Mouse (Mus musculus): ENCODE data around the gene Car10. TPM values are rescaled to one million over a fixed set of nuclear protein-coding genes. Genes with fewer than 3 reads are reported as not detected.
A peak's percentile ranks its signal among the peaks of the same experiment; 100 is the strongest.

Gene Car10
- polyA plus RNA-seq, 1 experiment from 2014 or later, result 0.08 TPM

GRCm38 (mm10) chr11:93431482-93431881 lies 333.7 kb downstream of the Car10 start:
- Histone ChIP-seq H3K9ac (no peak overlapping the region), H3K4me3 (replicated peaks) (no peak overlapping the region), H3K4me1 (no peaks in the 10 kb centered on the region), H3K4me2 (no peak overlapping the region), H3K9me3 (replicated peaks) (no peaks in the 10 kb centered on the region), H3K27ac (no peak overlapping the region), H3K36me3 (no peaks in the 10 kb centered on the region), H3K27me3 (no peaks in the 10 kb centered on the region)
- 75% methylated on average over 5 of the region's 5 CpGs for WGBS
- ATAC-seq (replicated peaks; ENCODE audit: low FRiP score), result no peak

GRCm38 (mm10) chr11:93434997-93435915 lies 337.4 kb downstream of the Car10 start:
- Histone ChIP-seq H3K4me2 (no peak overlapping the region), H3K36me3 (no peaks in the 10 kb centered on the region), H3K27me3 (no peaks in the 10 kb centered on the region), H3K27ac (no peak overlapping the region), H3K9ac (no peak overlapping the region), H3K9me3 (replicated peaks) (no peaks in the 10 kb centered on the region), H3K4me1 (no peaks in the 10 kb centered on the region), H3K4me3 (replicated peaks) (no peak overlapping the region)
- ATAC-seq (replicated peaks; ENCODE audit: low FRiP score), result no peak
- 66% methylated on average over 4 of the region's 4 CpGs for WGBS

- H3K9me3 ChIP-seq (replicated peaks), result no peaks in the 10 kb centered on the region
Observed at GRCm38 (mm10) chr11:93436892-93437291, 339.1 kb downstream of the Car10 start.

GRCm38 (mm10) chr11:93440466-93440865 lies 342.6 kb downstream of the Car10 start:
- no peak overlapping the region for H3K4me3 ChIP-seq (replicated peaks)
- no peak overlapping the region for H3K27ac ChIP-seq
- no peaks in the 10 kb centered on the region for H3K4me1 ChIP-seq
- no peaks in the 10 kb centered on the region for H3K27me3 ChIP-seq
- H3K9me3 ChIP-seq (replicated peaks), result no peaks in the 10 kb centered on the region
- WGBS, result 76% methylated on average over 1 of the region's 1 CpGs
- no peaks in the 10 kb centered on the region for H3K36me3 ChIP-seq
- no peak for ATAC-seq (replicated peaks; ENCODE audit: low FRiP score)
- no peak overlapping the region for H3K9ac ChIP-seq
- no peak overlapping the region for H3K4me2 ChIP-seq

More at GRCm38 (mm10) chr11:93436892-93437291, 339.1 kb downstream of the Car10 start:
- H3K4me2 ChIP-seq, result no peak overlapping the region
- H3K36me3 ChIP-seq, result no peaks in the 10 kb centered on the region
- 56% methylated on average over 2 of the region's 2 CpGs for WGBS
- no peak overlapping the region for H3K9ac ChIP-seq
- H3K4me3 ChIP-seq (replicated peaks), result no peak overlapping the region
- no peaks in the 10 kb centered on the region for H3K4me1 ChIP-seq
- no peaks in the 10 kb centered on the region for H3K27me3 ChIP-seq
- no peak for ATAC-seq (replicated peaks; ENCODE audit: low FRiP score)
- H3K27ac ChIP-seq, result no peak overlapping the region

GRCm38 (mm10) chr11:93443777-93444176 lies 345.9 kb downstream of the Car10 start:
- Histone ChIP-seq H3K27me3 (no peaks in the 10 kb centered on the region), H3K4me1 (no peaks in the 10 kb centered on the region), H3K9ac (no peak overlapping the region), H3K9me3 (replicated peaks) (no peaks in the 10 kb centered on the region), H3K36me3 (no peaks in the 10 kb centered on the region), H3K4me2 (no peak overlapping the region), H3K27ac (no peak overlapping the region), H3K4me3 (replicated peaks) (no peak overlapping the region)
- WGBS, result 89% methylated on average over 2 of the region's 2 CpGs
- ATAC-seq (replicated peaks; ENCODE audit: low FRiP score), result no peak

- H3K27me3 ChIP-seq, result no peaks in the 10 kb centered on the region
- H3K4me2 ChIP-seq, result no peak overlapping the region
- no peak overlapping the region for H3K4me3 ChIP-seq (replicated peaks)
- H3K4me1 ChIP-seq, result no peaks in the 10 kb centered on the region
- H3K36me3 ChIP-seq, result no peaks in the 10 kb centered on the region
- no peak overlapping the region for H3K27ac ChIP-seq
- H3K9me3 ChIP-seq (replicated peaks), result no peaks in the 10 kb centered on the region
- H3K9ac ChIP-seq, result no peak overlapping the region
- WGBS, result 85% methylated on average over 8 of the region's 8 CpGs
- no peak for ATAC-seq (replicated peaks; ENCODE audit: low FRiP score)
Observed at GRCm38 (mm10) chr11:93444741-93445140, 346.9 kb downstream of the Car10 start.

- H3K9ac ChIP-seq, result no peak overlapping the region
- H3K4me1 ChIP-seq, result no peaks in the 10 kb centered on the region; the same call in 1 of the 2 replicates
- H3K27me3 ChIP-seq, result no peaks in the 10 kb centered on the region
- WGBS, result 64% methylated on average over 3 of the region's 3 CpGs
- no peak overlapping the region for H3K4me3 ChIP-seq (replicated peaks)
- H3K9me3 ChIP-seq (replicated peaks), result no peaks in the 10 kb centered on the region
- H3K27ac ChIP-seq, result no peak overlapping the region
- no peak for ATAC-seq (replicated peaks; ENCODE audit: low FRiP score)
- no peak overlapping the region for H3K4me2 ChIP-seq
- no peaks in the 10 kb centered on the region for H3K36me3 ChIP-seq
Observed at GRCm38 (mm10) chr11:93447566-93447965, 349.7 kb downstream of the Car10 start.

GRCm38 (mm10) chr11:93448290-93449256 lies 350.7 kb downstream of the Car10 start:
- ATAC-seq (replicated peaks; ENCODE audit: low FRiP score), result no peak

GRCm38 (mm10) chr11:93450535-93450934 lies 352.7 kb downstream of the Car10 start:
- Histone ChIP-seq H3K4me2 (no peak overlapping the region), H3K9ac (no peak overlapping the region)
- ATAC-seq (replicated peaks; ENCODE audit: low FRiP score), result peak; percentile 90

More at GRCm38 (mm10) chr11:93448290-93449256, 350.7 kb downstream of the Car10 start:
- no peaks in the 10 kb centered on the region for H3K27me3 ChIP-seq
- no peaks in the 10 kb centered on the region; the same call in 1 of the 2 replicates for H3K4me1 ChIP-seq
- no peaks in the 10 kb centered on the region for H3K9me3 ChIP-seq (replicated peaks)
- H3K36me3 ChIP-seq, result no peaks in the 10 kb centered on the region
- H3K27ac ChIP-seq, result no peak overlapping the region
- 82% methylated on average over 12 of the region's 12 CpGs for WGBS
- H3K4me2 ChIP-seq, result no peak overlapping the region
- H3K4me3 ChIP-seq (replicated peaks), result no peak overlapping the region
- no peak overlapping the region for H3K9ac ChIP-seq

GRCm38 (mm10) chr11:93466221-93466620 lies 368.4 kb downstream of the Car10 start:
- 81% methylated on average over 4 of the region's 4 CpGs for WGBS
- no peak overlapping the region for H3K27ac ChIP-seq
- no peak for ATAC-seq (replicated peaks; ENCODE audit: low FRiP score)
- H3K9ac ChIP-seq, result no peak overlapping the region
- no peaks in the 10 kb centered on the region for H3K27me3 ChIP-seq
- no peaks in the 10 kb centered on the region for H3K4me1 ChIP-seq
- no peak overlapping the region for H3K4me3 ChIP-seq (replicated peaks)
- no peaks in the 10 kb centered on the region for H3K9me3 ChIP-seq (replicated peaks)
- no peaks in the 10 kb centered on the region for H3K36me3 ChIP-seq
- H3K4me2 ChIP-seq, result no peak overlapping the region

More at GRCm38 (mm10) chr11:93450535-93450934, 352.7 kb downstream of the Car10 start:
- 29% methylated on average over 7 of the region's 7 CpGs for WGBS
- Histone ChIP-seq H3K27me3 (no peaks in the 10 kb centered on the region), H3K4me1 (no peaks in the 10 kb centered on the region; the same call in 1 of the 2 replicates), H3K27ac (no peak overlapping the region), H3K4me3 (replicated peaks) (no peak overlapping the region), H3K36me3 (no peaks in the 10 kb centered on the region), H3K9me3 (replicated peaks) (no peaks in the 10 kb centered on the region)

- Histone ChIP-seq H3K4me3 (replicated peaks) (no peak overlapping the region), H3K9me3 (replicated peaks) (no peaks in the 10 kb centered on the region), H3K4me1 (no peaks in the 10 kb centered on the region), H3K27ac (no peak overlapping the region), H3K36me3 (no peaks in the 10 kb centered on the region), H3K4me2 (no peak overlapping the region), H3K9ac (no peak overlapping the region), H3K27me3 (no peaks in the 10 kb centered on the region)
- WGBS, result 77% methylated on average over 3 of the region's 3 CpGs
- ATAC-seq (replicated peaks; ENCODE audit: low FRiP score), result no peak
Observed at GRCm38 (mm10) chr11:93467711-93468110, 369.9 kb downstream of the Car10 start.

GRCm38 (mm10) chr11:93470771-93471170 lies 372.9 kb downstream of the Car10 start:
- no peak for ATAC-seq (replicated peaks; ENCODE audit: low FRiP score)
- no peaks in the 10 kb centered on the region for H3K9me3 ChIP-seq (replicated peaks)
- H3K4me3 ChIP-seq (replicated peaks), result no peak overlapping the region
- no peaks in the 10 kb centered on the region for H3K4me1 ChIP-seq
- H3K9ac ChIP-seq, result no peak overlapping the region
- H3K4me2 ChIP-seq, result no peak overlapping the region
- no peaks in the 10 kb centered on the region for H3K36me3 ChIP-seq
- H3K27me3 ChIP-seq, result no peaks in the 10 kb centered on the region
- WGBS, result 72% methylated on average over 7 of the region's 7 CpGs
- no peak overlapping the region for H3K27ac ChIP-seq
